In the genomic region with DNA sequence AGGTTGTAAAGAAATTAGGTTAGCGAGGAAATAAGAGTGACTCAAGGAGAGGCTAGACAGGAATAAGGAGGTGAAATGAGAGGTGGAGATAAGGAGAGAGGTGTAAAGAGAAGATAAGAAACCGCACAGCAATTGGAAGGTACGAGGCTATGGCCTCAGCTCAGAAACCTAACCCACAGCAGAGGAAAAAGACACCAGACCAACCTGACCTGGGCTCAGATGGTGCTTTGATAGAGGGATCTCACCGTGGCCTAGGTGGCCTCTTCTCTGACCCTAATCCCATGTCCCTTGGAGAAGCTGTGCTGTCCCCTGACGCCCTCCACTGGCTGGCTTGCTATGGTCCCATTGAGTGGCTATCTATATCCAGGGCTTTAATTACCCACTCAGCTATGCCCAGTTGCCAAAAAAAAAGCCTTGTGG, we compare ENCODE assay signal across 14 mouse cellular contexts. TPM values are rescaled to one million over a fixed set of nuclear protein-coding genes. Genes with fewer than 3 reads are reported as not detected.
DNase-seq lines count a peak whose midpoint lies in the region; ATAC-seq and TF ChIP-seq lines count a peak whose summit lies in the region.
"Had no signal": no experiment of that assay in that cellular context is flagged by ENCODE, and none has a peak within 500 bp of the region (broad histone marks: within the 10 kb centered on the region; RNA-seq: fewer than 3 reads in every experiment).

No protein-coding gene starts in this region.

- H3K27me3 ChIP-seq in heart, adult 2 months (ENCODE audit: control insufficient read depth, insufficient read depth, low read length) = no peaks in the 10 kb centered on the region
- peaks cover 16% of the 10 kb centered on the region for H3K27me3 ChIP-seq in heart, embryonic 10.5 days (ENCODE audit: insufficient read depth, poor library complexity, severe bottlenecking)
- H3K27me3 ChIP-seq in limb, embryonic 13.5 days = peaks cover 7% of the 10 kb centered on the region; the same call in 1 of the 2 replicates

- H3K36me3 ChIP-seq in heart, adult 2 months (ENCODE audit: control insufficient read depth, insufficient read depth, low read length) = no peaks in the 10 kb centered on the region
- no peaks in the 10 kb centered on the region for H3K36me3 ChIP-seq in heart, embryonic 10.5 days
- H3K36me3 ChIP-seq in limb, embryonic 13.5 days = no peaks in the 10 kb centered on the region; the same call in 1 of the 2 replicates

- intact Hi-C loops in heart, adult 2 months (cut with DNase I) = loop anchor here (2.0 to 5.0 kb wide), 2 partner anchors 35 to 245 kb away; partner anchors contain the start of genes Arcn1 and Ift46

- H3K9ac ChIP-seq in heart, adult 2 months (ENCODE audit: low read depth, low read length) = no peak overlapping the region
- H3K9ac ChIP-seq in limb, embryonic 13.5 days = no peak overlapping the region

- peak overlapping the region; percentile 97 for H3K27ac ChIP-seq in heart, adult 2 months
- no peak overlapping the region for H3K27ac ChIP-seq in heart, embryonic 10.5 days
- H3K27ac ChIP-seq in layer of hippocampus, adult 2 months = peak overlapping the region; percentile 87
- peak overlapping the region; percentile 91; the same call in 1 of the 2 replicates for H3K27ac ChIP-seq in limb, embryonic 13.5 days
- H3K27ac ChIP-seq: macrophage had no signal

- TF ChIP-seq EP300 in heart, adult 2 months (IDR thresholded peaks at IDR 0.05; ENCODE audit: insufficient read depth, low read depth, low read length) = no peak

- WGBS in heart, adult 2 months = 52% methylated on average over 5 of the region's 5 CpGs
- WGBS in heart, embryonic 10.5 days = 37% methylated on average over 5 of the region's 5 CpGs
- 73% methylated on average over 5 of the region's 5 CpGs for WGBS in limb, embryonic 13.5 days

- no peak for DNase-seq in heart, adult 2 months
- no peak for DNase-seq in heart, embryonic 10.5 days (ENCODE audit: low spot score)
- DNase-seq in layer of hippocampus, adult 2 months (ENCODE audit: low spot score in 2 of 2) = no peak
- DNase-seq in layer of hippocampus, adult 18-20 months (ENCODE audit: low spot score in 2 of 2) = no peak
- DNase-seq in CD4-positive helper T cell, adult 2 months (ENCODE audit: low read depth, low spot score) = peak; percentile 51
- DNase-seq in frontal cortex, postnatal 36 days (ENCODE audit: low spot score in 2 of 2) = no peak
- DNase-seq in layer of hippocampus, postnatal 10 days (ENCODE audit: low spot score in 2 of 2) = no peak
- DNase-seq: cerebellum, adult 2 months; layer of hippocampus, postnatal 36 days; right cerebral cortex, adult 18-20 months had no signal

- no peak for TF ChIP-seq CTCF in heart, adult 2 months (IDR thresholded peaks at IDR 0.05)
- TF ChIP-seq CTCF in layer of hippocampus, adult 2 months (conservative IDR thresholded peaks at IDR 0.05) = no peak; the same call in 1 of the 2 replicates

- ATAC-seq in limb, embryonic 13.5 days (ENCODE audit: low FRiP score, low read depth) = no peak

- H3K79me2 ChIP-seq in heart, adult 2 months (replicated peaks; ENCODE audit: control insufficient read depth, insufficient read depth, low read length) = no peaks in the 10 kb centered on the region

- no peaks in the 10 kb centered on the region for H3K9me3 ChIP-seq in heart, embryonic 10.5 days
- no peaks in the 10 kb centered on the region for H3K9me3 ChIP-seq in limb, embryonic 13.5 days

- H3K4me1 ChIP-seq in heart, adult 2 months (ENCODE audit: control insufficient read depth, insufficient read depth, low read length) = peaks cover 12% of the 10 kb centered on the region
- peaks cover 41% of the 10 kb centered on the region for H3K4me1 ChIP-seq in heart, embryonic 10.5 days
- peaks cover 40% of the 10 kb centered on the region for H3K4me1 ChIP-seq in limb, embryonic 13.5 days

- no peak for TF ChIP-seq POLR2A in heart, adult 2 months (IDR thresholded peaks at IDR 0.05; ENCODE audit: insufficient read depth, low read depth, low read length)

- peak overlapping the region; percentile 65; the same call in 1 of the 2 replicates for H3K4me3 ChIP-seq in heart, adult 2 months
- H3K4me3 ChIP-seq in heart, embryonic 10.5 days = no peak overlapping the region
- no peak overlapping the region for H3K4me3 ChIP-seq in layer of hippocampus, adult 2 months
- peak overlapping the region; percentile 74 for H3K4me3 ChIP-seq in limb, embryonic 13.5 days

- H3K4me2 ChIP-seq in limb, embryonic 13.5 days (replicated peaks) = peak overlapping the region; percentile 97

RNA-seq across cellular contexts. Expression of gene Phldb1, which starts 2.9 kb away (rescaled TPM):
- 100 to 1,000 TPM; 104 to 108 TPM for total RNA-seq in heart, adult 2 months (2021)
- 146 and 165 TPM in 2 replicates for polyA plus RNA-seq in heart, adult 2 months (2012; rRNA removed)
- 29.1 and 34.7 TPM in 2 replicates for polyA plus RNA-seq in heart, embryonic 10.5 days (2016; fragmentation: Nextera tagmentation; extraction: Ambion mirVana)
- 10 to 100 TPM; 71.8 to 86.4 TPM for total RNA-seq in layer of hippocampus, adult 2 months (2021)
- total RNA-seq in layer of hippocampus, adult 18-20 months (2021) = 10 to 100 TPM; 62.4 to 84.0 TPM
- 45.3 and 46.1 TPM in 2 replicates for polyA plus RNA-seq in limb, embryonic 13.5 days (2015; fragmentation: Nextera tagmentation; extraction: Ambion mirVana)
- total RNA-seq in layer of hippocampus, postnatal 10 days (2021) = 100 to 1,000 TPM in 1 of 2 experiments, 10 to 100 TPM in 1; 87.9 to 102 TPM

RNA-seq across cellular contexts. Expression of gene Arcn1, which starts 35.5 kb away (rescaled TPM):
- 10 to 100 TPM; 78.6 to 93.9 TPM for total RNA-seq in heart, adult 2 months (2021)
- polyA plus RNA-seq in heart, adult 2 months (2012; rRNA removed) = 28.2 and 57.5 TPM in 2 replicates
- 159 and 167 TPM in 2 replicates for polyA plus RNA-seq in heart, embryonic 10.5 days (2016; fragmentation: Nextera tagmentation; extraction: Ambion mirVana)
- total RNA-seq in layer of hippocampus, adult 2 months (2021) = 100 to 1,000 TPM in 1 of 2 experiments, 10 to 100 TPM in 1; 100.0 to 103 TPM
- 100 to 1,000 TPM in 1 of 2 experiments, 10 to 100 TPM in 1; 97.1 to 103 TPM for total RNA-seq in layer of hippocampus, adult 18-20 months (2021)
- 207 and 225 TPM in 2 replicates for polyA plus RNA-seq in limb, embryonic 13.5 days (2015; fragmentation: Nextera tagmentation; extraction: Ambion mirVana)
- 100 to 1,000 TPM; 112 to 118 TPM for total RNA-seq in layer of hippocampus, postnatal 10 days (2021)

RNA-seq across cellular contexts. Expression of gene Ift46, which starts 35.6 kb away (rescaled TPM):
- total RNA-seq in heart, adult 2 months (2021) = 10 to 100 TPM; 22.7 to 27.8 TPM
- 28.3 and 36.1 TPM in 2 replicates for polyA plus RNA-seq in heart, adult 2 months (2012; rRNA removed)
- polyA plus RNA-seq in heart, embryonic 10.5 days (2016; fragmentation: Nextera tagmentation; extraction: Ambion mirVana) = 77.2 and 84.8 TPM in 2 replicates
- total RNA-seq in layer of hippocampus, adult 2 months (2021) = 10 to 100 TPM; 73.9 to 84.9 TPM
- 10 to 100 TPM; 65.2 to 78.9 TPM for total RNA-seq in layer of hippocampus, adult 18-20 months (2021)
- polyA plus RNA-seq in limb, embryonic 13.5 days (2015; fragmentation: Nextera tagmentation; extraction: Ambion mirVana) = 146 and 152 TPM in 2 replicates
- 10 to 100 TPM; 78.8 to 84.5 TPM for total RNA-seq in layer of hippocampus, postnatal 10 days (2021)

RNA-seq across cellular contexts. Expression of gene Treh, which starts 59.1 kb away (rescaled TPM):
- not detected for total RNA-seq in heart, adult 2 months (2021)
- polyA plus RNA-seq in heart, adult 2 months (2012; rRNA removed) = not detected in 2 replicates
- polyA plus RNA-seq in heart, embryonic 10.5 days (2016; fragmentation: Nextera tagmentation; extraction: Ambion mirVana) = not detected in 2 replicates
- total RNA-seq in layer of hippocampus, adult 2 months (2021) = under 1 TPM in 1 of 2 experiments, not detected in 1; 0.18 TPM
- not detected for total RNA-seq in layer of hippocampus, adult 18-20 months (2021)
- polyA plus RNA-seq in limb, embryonic 13.5 days (2015; fragmentation: Nextera tagmentation; extraction: Ambion mirVana) = not detected in 2 replicates
- total RNA-seq in layer of hippocampus, postnatal 10 days (2021) = not detected
- total RNA-seq: adrenal gland, postnatal 14 days; gastrocnemius, adult 18-20 months; layer of hippocampus, postnatal 36 days had no signal
- polyA plus RNA-seq: cerebellum, adult 2 months; macrophage had no signal

Comparison
In these comparisons a context has a peak if more than half of its experiments do, and no peak if none do; other contexts are left out.
1. H3K4me3 ChIP-seq: peak in heart, adult 2 months (single experiment) and limb, embryonic 13.5 days (single experiment); none in heart, embryonic 10.5 days (single experiment) and layer of hippocampus, adult 2 months (single experiment).